Mouse (Mus musculus) layer of hippocampus, postnatal 36 days (tissue): ENCODE data around the gene Cic. TPM values are rescaled to one million over a fixed set of nuclear protein-coding genes. Genes with fewer than 3 reads are reported as not detected.
A peak's percentile ranks its signal among the peaks of the same experiment; 100 is the strongest.
"Not testable (repeated sequence)": the region's sequence is repeated elsewhere in the genome, so short reads cannot be mapped to it uniquely, and the experiment has no call there.

Experiments
- DNase-seq, 2 experiments: peaks; one replicate each; pipeline ENCODE4 v3.0.0; 2022
- total RNA-seq, 2 experiments: library from RNA; stranded (reverse); gene quantifications; 2 replicates each; pipeline ENCODE4 v1.2.3; 2021

Gene Cic
- total RNA-seq, 2 experiments from 2014 or later = 173 to 213 TPM

- DNase-seq = no peak
Observed at GRCm38 (mm10) chr7:25244562-25245369, 22.7 kb upstream of the Cic start.

GRCm38 (mm10) chr7:25246079-25246758 is 21.3 kb upstream of the Cic start:
- DNase-seq = peak; percentile 80 to 81

DNA sequence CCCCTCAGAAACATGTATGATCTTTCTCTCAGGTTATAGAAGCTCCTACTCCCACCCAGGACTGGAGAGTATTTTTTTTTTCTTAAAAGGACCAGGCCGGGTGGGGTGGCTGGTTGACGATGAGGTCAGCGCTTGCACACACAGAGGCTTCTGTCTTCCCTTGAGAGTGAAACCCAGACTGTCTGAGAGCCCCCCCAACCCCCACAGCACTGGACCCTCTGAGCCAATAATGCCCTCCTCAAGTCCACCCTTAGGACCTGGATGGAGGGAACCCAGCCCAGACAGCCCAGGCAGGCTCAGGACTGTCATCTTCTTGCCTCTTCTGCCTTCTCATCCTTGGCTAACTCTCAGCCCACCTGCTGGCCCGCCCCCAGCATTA is 20.8 kb upstream of the Cic start:
- no peak for DNase-seq

DNA sequence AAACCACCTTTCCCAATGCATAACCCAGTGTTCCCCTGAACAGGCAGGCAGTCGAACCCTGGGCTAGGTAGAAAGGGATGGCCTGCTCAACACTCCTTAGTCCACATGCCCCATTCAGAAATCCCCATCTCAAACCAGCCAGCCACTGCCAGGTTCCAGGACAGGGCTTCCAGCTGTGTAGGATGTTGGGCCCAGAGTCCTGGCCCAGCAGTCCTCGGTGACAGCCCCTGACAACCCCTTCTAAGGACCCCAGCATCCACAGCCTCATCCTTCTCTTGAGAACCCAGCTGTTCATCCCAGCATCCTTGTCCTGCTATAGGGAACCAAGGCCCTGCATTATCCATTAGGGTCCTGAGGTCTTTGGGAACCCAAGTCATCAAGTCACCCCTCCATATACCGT is 20.0 kb upstream of the Cic start:
- peak in 1 of 2 experiments; percentile 31 for DNase-seq

- peak; percentile 78 to 79 for DNase-seq
Observed at GRCm38 (mm10) chr7:25248018-25248647, 19.4 kb upstream of the Cic start.

DNA sequence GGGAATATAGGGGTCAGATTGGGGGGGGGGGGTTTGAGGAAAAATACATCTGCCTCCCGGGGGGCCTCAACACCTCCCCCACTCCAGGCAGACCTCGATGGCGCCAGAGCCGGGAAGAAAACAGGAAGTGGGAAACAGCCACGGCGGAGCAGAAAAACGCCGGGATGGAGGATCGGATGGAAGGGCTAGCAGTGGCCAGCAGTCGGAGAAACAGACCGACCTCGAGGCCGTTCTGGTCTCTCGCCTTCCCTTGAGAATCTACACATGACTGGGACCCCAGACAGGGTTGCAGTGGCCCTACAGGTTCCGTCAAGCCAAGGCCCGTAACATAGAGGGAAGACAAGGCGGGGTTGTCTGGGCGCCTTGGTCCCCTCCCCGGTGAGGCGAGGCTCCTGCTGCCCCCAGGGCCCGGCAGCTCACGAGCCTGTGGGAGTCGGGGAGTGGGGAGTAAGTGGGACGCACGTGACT is 18.6 kb upstream of the Cic start:
- DNase-seq = peak in 1 of 2 experiments; percentile 55

DNA sequence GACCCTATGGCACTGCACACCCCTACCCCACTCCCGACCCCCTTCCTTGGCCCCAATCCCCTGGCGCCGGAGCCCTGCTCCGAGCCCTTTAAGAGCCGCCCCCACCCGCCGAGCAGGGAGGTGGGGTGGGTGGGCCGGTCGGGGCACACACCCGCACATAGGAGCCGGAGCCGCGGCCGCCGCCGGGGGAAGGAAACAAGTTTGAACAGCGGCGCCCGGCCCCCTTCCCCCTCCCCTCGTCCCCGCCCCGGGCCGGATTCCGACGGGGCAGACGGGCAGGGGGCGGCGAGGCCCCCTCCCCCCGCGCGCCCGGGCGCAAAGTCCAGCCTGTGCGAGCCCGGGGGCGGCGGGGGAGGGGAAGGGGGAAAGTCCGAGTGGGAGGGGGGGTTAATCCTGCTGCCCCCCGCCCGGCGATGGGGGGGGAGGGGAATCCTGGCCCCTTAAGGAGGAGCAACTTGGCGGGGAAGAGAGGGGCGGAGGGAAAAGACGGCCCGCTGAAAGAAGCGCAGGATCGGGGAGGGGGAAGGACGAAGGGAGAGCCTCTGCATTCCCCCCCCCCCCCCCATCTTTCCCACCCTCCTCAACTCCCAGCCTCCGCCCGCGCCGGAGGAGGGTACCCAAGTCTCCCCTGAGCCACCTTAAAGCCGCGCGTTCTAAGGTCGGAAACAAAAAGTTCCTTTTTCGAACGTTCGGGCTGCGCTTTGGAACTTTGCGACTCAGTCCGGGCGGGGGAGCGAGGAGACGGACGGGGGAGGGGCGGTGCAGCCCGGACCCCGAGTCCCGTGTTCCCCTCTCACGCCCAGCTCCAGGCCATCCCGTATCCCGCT is 18.0 kb upstream of the Cic start:
- DNase-seq = peak; percentile 24 to 72

DNA sequence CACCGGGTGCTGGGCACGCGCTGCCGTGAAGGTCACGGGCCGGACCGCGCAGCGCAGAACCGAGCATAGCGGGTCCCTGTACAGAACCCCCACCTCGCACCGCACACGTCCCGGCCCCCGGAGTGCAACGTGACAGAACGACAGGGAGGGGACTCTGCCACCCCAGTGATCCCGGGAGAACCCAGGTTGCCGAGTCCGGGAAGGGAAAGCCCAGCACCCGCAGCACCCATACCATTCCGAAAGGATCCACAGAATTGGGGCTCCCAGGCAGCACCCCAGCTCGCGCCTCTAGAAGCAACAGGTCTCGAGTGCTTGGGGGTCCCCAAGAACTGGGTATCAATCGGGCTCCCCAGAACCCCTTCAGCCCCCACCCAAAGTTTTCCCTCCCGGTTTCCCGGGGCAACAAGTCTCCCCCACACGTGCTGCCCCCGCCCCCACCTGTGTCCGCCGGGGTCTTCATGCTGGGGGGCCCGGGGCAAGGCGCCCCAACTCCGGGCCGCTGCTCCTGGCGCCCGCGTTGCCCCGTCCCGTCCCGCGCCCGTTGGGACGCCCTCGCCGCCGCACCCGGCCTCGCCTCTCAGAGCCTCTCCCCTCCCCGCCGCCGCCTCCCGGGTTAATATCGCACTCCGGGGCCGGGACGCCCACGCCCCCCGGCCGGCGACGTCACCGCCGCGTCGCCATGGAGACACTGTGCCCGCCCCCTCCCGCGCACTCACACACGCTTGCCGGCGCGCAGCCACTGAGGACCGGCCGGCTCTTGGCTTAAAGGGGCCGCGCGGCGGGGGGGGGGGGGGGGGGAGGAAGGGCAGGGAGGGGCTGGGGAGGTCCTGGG is 17.1 kb upstream of the Cic start, which contains the start of gene Erf:
TSS of gene Erf (minus strand) at position 621 of the 832 bp plus-strand sequence.
- DNase-seq = peak; percentile 93 to 96

- peak in 1 of 2 experiments; percentile 50 for DNase-seq
Observed at GRCm38 (mm10) chr7:25251071-25251791, 16.3 kb upstream of the Cic start.

DNA sequence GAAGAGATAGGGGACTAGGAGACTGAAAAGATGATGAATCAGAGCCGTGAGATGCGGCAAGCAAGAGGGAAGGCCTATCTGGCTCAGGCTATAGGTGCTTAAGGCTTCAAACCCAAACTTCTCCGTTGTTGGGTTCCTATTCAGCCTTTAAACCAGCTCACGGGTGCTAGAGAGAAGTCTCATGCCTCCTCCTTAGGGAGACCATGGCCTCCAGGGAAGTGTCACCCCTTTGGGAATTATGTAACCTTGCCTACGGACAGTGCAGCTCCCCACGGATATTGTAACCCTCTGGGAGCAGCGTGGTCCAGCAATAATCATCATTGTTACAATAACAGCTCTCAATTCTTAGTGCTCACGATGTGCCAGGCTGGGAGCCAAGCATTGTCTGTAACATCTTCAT is 15.7 kb upstream of the Cic start:
- DNase-seq = peak in 1 of 2 experiments; percentile 35

DNA sequence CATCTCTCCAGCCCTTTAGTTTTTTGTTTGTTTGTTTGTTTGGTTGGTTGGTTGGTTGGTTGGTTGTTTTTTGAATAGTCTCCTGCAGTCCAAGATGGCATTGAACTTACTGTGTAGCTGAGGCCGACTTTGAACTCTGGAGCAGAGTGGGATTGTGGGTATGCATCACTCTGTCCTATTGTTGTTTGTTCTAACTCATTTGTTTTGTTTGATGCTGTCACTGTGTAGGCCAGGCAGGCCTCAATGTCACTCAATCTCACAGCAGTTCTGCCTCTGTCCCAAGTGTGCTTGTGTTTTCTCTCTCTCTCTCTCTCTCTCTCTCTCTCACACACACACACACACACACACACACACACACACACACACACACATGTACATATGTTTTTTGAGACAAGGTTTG is 5.6 kb upstream of the Cic start:
- DNase-seq = no peak

- DNase-seq = no peak
Observed at GRCm38 (mm10) chr7:25263968-25264870, 3.3 kb upstream of the Cic start.

- DNase-seq = not testable (repeated sequence)
Observed at GRCm38 (mm10) chr7:25265743-25266142, 1.8 kb upstream of the Cic start.

DNA sequence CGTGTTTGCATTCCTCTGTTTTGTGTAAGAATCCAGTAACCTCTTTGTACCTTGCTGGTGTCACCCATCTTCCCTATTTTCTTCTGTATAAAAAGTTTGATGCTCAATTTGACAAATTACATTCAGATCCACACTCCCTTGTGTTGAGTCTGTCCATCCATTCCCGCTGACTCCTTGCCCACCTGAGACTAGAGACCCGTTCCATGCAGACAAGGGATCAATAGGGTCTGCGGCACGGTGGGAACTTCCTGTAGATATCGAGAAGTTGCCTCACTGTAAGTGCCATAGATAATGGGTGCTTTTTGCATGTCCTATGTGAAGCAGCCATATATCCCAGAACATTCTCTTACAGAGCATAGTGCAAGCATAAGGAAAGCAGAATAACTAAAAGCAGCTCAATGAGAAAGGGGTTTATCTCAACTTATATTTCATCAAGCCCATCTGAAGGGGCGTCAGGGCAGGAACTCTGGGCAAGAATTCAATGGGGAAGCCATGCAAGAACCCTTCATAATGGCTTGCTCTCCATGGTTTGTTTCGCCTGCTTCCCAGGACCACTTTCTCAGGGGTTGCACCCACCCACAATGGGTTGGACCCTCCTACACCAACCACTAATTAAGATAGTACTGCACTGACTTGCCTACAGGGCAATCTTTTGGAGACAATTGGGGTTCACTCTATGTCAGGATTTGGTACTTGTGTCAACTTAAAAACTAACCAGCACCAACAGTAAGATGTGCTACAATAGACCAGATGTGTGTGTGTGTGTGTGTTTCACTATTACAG is 1.1 kb upstream of the Cic start:
- DNase-seq = no peak

- DNase-seq = peak; percentile 99
Observed at GRCm38 (mm10) chr7:25267751-25268463, 403 bp downstream of the Cic start.

DNA sequence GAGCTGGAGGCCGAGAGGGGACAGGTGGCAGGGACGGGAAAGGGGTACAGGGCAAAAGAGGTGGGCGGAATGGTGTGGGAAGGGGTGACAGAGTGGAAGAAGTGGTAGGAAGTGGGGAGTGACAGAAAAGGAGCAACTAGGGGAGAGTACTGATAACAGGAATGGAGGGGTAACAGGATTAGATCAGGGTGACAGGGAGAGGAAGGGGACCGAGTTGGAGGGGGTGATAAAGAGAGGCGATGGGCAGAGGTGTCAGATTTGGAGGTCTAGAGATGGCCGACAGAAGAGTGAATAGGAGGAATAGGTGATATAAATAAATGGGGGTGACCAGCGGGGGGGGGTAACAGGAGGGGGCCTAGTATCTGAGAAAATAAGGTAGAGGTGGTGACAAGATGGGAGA is 1.1 kb downstream of the Cic start:
- no peak for DNase-seq

DNA sequence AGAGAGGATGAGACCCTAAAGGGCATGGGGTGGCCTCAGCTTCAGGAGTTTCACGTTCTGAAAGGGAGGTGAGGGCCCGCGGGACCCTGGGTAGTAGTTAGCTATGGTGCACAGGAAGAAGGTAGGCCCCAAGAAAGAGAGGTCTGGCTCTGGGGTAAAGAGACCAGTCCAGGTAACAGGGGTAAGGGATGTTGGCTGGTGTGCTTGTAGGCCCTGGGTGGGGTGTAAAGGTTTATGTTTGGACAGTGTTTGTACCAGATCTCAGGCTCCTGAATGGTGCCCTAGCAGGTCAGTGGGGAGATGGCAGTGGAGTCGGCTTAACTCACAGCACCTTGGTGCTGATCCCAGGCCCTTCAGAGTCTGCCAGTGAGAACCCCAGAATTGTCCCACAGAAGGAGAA is 1.5 kb downstream of the Cic start:
- no peak for DNase-seq
